Mouse (Mus musculus) ES-E14 (cell line): ENCODE results near the gene Ambn.

Experiments used
- CHD2 ChIP-seq: IDR thresholded peaks from 2 replicates; pipeline ENCODE4 v1.6.1; 2014; ENCODE audit warnings: mild to moderate bottlenecking, low read depth, low read length, inconsistent platforms
- ZNF384 ChIP-seq: IDR thresholded peaks from 2 replicates; pipeline ENCODE4 v1.6.1; 2012; ENCODE audit warnings: low read depth, low read length, inconsistent platforms

- TF ChIP-seq CHD2 (no peak), ZNF384 (no peak)
These were observed 31.9 kb downstream of the Ambn start, which contains the start of gene Enam for GRCm38 (mm10) chr5:88487675-88488074.
